Mouse (Mus musculus): ENCODE data around the gene Mesp2.

Mesp2 gene

GRCm38 (mm10) chr7:79861794-79862193, 51.3 kb downstream of the Mesp2 start:
- no peak for DNase-seq (ENCODE audit: low spot score)

All from ovary, postnatal 36 days (tissue).